Mouse (Mus musculus) myocyte (in vitro differentiated cells): Measurements from ENCODE around the gene Pawr. TPM values are rescaled to one million over a fixed set of nuclear protein-coding genes. Genes with fewer than 3 reads are reported as not detected.
A peak's percentile ranks its signal among the peaks of the same experiment; 100 is the strongest.

ENCODE experiments used
- H3K27me3 ChIP-seq: one replicate; pipeline ENCODE4 v1.6.1; 2011; ENCODE audit not compliant: control insufficient read depth, insufficient read depth, insufficient read length
- H3K36me3 ChIP-seq: one replicate; pipeline ENCODE4 v1.6.1; 2011; ENCODE audit not compliant: control insufficient read depth, insufficient read depth
- H3K4me2 ChIP-seq: one replicate; pipeline ENCODE4 v1.6.1; 2011; ENCODE audit warnings: low read depth, control low read depth
- H3K4me3 ChIP-seq: one replicate; pipeline ENCODE4 v1.5.1; 2011; ENCODE audit warnings: mild to moderate bottlenecking, control low read depth, moderate library complexity
- H3K79me2 ChIP-seq: one replicate; pipeline ENCODE4 v1.6.1; 2011; ENCODE audit not compliant: control insufficient read depth, insufficient read depth
- H3ac ChIP-seq: one replicate; pipeline ENCODE4 v1.6.1; 2011; ENCODE audit not compliant: control insufficient read depth, insufficient read length
- CEBPB ChIP-seq: IDR thresholded peaks from 2 replicates; pipeline ENCODE4 v1.6.1; 2011; ENCODE audit warnings: mild to moderate bottlenecking, moderate library complexity; ENCODE audit not compliant: poor library complexity, insufficient read depth, severe bottlenecking
- E2F4 ChIP-seq: IDR thresholded peaks from one replicate; pipeline ENCODE4 v1.6.1; 2011; ENCODE audit warnings: mild to moderate bottlenecking, control low read depth, moderate library complexity; ENCODE audit not compliant: insufficient read depth
- MAX ChIP-seq: IDR thresholded peaks from one replicate; pipeline ENCODE4 v1.6.1; 2011; ENCODE audit warnings: low read depth, mild to moderate bottlenecking, control low read depth
- MYOD1 ChIP-seq, 3 experiments: IDR thresholded peaks; one replicate each; pipeline ENCODE4 v1.6.1; 2011; ENCODE audit warnings: control low read depth in 2 of 3, low read depth in 2 of 3, mild to moderate bottlenecking in 2 of 3, moderate library complexity in 1 of 3; ENCODE audit not compliant: insufficient read length in 2 of 3, control insufficient read depth in 1 of 3
- MYOG ChIP-seq, 3 experiments: IDR thresholded peaks; one replicate each; pipeline ENCODE4 v1.6.1; 2011; ENCODE audit warnings: control low read depth in 2 of 3, low read depth in 2 of 3, mild to moderate bottlenecking in 2 of 3; ENCODE audit not compliant: insufficient read length in 2 of 3, control insufficient read depth in 1 of 3, insufficient read depth in 1 of 3
- POLR2A ChIP-seq: IDR thresholded peaks from one replicate; pipeline ENCODE4 v1.6.1; 2011; ENCODE audit warnings: low read depth, mild to moderate bottlenecking, control low read depth, moderate library complexity; ENCODE audit not compliant: insufficient read length
- POLR2AphosphoS2 ChIP-seq: IDR thresholded peaks from one replicate; pipeline ENCODE4 v1.6.1; 2011; ENCODE audit warnings: low read depth, control low read depth; ENCODE audit not compliant: insufficient read length
- REST ChIP-seq: IDR thresholded peaks from one replicate; pipeline ENCODE4 v1.6.1; 2011; ENCODE audit warnings: mild to moderate bottlenecking, control low read depth, moderate library complexity; ENCODE audit not compliant: insufficient read depth, insufficient read length
- SRF ChIP-seq: IDR thresholded peaks from one replicate; pipeline ENCODE4 v1.6.1; 2011; ENCODE audit warnings: low read depth; ENCODE audit not compliant: control insufficient read depth, insufficient read length
- TCF12 ChIP-seq: IDR thresholded peaks from one replicate; pipeline ENCODE4 v1.6.1; 2011; ENCODE audit warnings: mild to moderate bottlenecking, control low read depth; ENCODE audit not compliant: poor library complexity, insufficient read depth, severe bottlenecking
- TCF3 ChIP-seq: IDR thresholded peaks from one replicate; pipeline ENCODE4 v1.6.1; 2011; ENCODE audit warnings: low read depth, control low read depth; ENCODE audit not compliant: insufficient read length
- USF1 ChIP-seq: IDR thresholded peaks from one replicate; pipeline ENCODE4 v1.6.1; 2011; ENCODE audit warnings: low read depth, mild to moderate bottlenecking, control low read depth, moderate library complexity
- polyA plus RNA-seq: library from polyadenylated mRNA; unstranded; fragments of >200 nt; fragmentation: generic; extraction: Trizol; gene quantifications from one replicate; pipeline ENCODE4 v1.2.1, GENCODE M21; 2012; ENCODE audit warnings: missing spikeins

Pawr gene
- polyA plus RNA-seq, 1 experiment, result 2.9 TPM

DNA sequence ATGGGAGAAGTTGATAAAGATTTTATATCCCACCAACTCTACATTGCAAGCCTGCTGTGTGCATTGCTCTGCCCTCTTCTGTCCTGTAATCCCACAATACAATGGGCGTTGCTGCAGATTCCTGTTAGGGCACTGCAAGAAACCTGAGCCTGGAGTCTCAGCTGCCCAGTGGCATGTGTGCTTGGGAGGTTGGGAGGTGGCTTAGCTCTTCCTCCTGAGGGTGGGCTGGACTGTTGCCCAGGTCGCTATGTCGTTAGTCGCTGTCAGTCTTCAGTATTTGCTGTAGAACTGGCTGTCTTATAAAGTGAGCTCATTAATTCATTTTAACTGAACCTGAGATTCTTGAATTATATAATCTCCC, 58.0 kb downstream of the Pawr start:
- Histone ChIP-seq H3K27me3 (no peaks in the 10 kb centered on the region), H3K36me3 (no peaks in the 10 kb centered on the region), H3K4me3 (no peak overlapping the region), H3K4me2 (no peak overlapping the region), H3K79me2 (no peaks in the 10 kb centered on the region), H3ac (no peak overlapping the region)
- peak; percentile 12 to 79 (median 32) for TF ChIP-seq MYOG (IDR thresholded peaks at IDR 0.05; ENCODE audit: control insufficient read depth in 1 of 3, insufficient read depth in 1 of 3, insufficient read length in 2 of 3, low read depth in 2 of 3)
- TF ChIP-seq MYOD1 (IDR thresholded peaks at IDR 0.05; ENCODE audit: control insufficient read depth in 1 of 3, insufficient read length in 2 of 3, low read depth in 2 of 3), result peak in 2 of 3 experiments; percentile 42 to 44
- no peak for TF ChIP-seq E2F4

DNA sequence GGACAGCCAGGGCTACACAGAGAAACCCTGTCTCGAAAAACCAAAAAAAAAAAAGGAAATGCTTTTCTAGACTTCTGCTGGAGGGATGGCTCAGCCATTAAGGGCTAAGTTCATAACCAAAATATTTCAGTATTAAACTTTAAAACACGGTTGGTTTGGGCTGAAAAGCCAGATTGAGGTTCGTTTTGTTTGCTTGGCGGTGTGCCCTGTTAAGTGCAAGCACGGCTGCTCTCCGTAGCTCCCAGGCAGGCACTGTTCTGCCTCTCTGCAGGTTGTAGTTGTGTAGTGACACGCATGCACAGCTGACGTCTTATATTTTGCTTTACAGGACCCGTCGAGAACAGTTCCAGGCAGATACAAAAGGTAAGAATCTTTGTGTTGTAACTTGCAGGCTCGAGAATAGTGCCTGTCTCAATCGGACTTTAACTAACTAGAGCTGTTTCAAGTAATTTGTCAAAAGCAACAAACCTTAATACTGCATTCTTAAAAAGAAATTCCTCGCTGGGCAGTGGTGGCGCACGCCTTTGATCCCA, 59.5 kb downstream of the Pawr start:
- TF ChIP-seq TCF3 (no peak), TCF12 (no peak), E2F4 (no peak), POLR2AphosphoS2 (no peak), MYOG (IDR thresholded peaks at IDR 0.05; ENCODE audit: control insufficient read depth in 1 of 3, insufficient read depth in 1 of 3, insufficient read length in 2 of 3, low read depth in 2 of 3) (no peak), SRF (no peak), CEBPB (no peak), REST (no peak)
- H3K4me3 ChIP-seq, result no peak overlapping the region
- H3K79me2 ChIP-seq, result no peaks in the 10 kb centered on the region
- no peak overlapping the region for H3ac ChIP-seq
- H3K27me3 ChIP-seq, result no peaks in the 10 kb centered on the region
- no peak overlapping the region for H3K4me2 ChIP-seq
- H3K36me3 ChIP-seq, result no peaks in the 10 kb centered on the region

DNA sequence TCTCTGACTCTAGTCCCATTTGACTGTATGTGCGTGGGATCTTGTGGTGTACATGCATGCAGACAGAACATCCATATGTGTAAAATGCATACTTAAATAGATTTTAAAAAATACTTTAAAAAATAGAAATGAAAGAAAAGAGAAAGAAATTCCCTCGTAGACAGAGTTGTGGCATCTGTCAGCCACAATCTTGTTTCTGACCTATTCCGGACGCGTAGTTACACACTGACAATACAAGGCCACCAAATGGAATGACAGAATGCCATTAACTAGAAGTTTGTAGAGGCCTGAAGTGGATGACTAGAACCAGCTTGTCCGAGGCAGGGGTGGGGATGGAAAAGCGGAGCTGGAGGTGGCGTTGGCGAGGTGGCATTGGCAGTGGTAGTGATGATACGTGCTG, 60.2 kb downstream of the Pawr start:
- Histone ChIP-seq H3K4me3 (no peak overlapping the region), H3K36me3 (no peaks in the 10 kb centered on the region), H3K79me2 (no peaks in the 10 kb centered on the region), H3ac (no peak overlapping the region), H3K4me2 (no peak overlapping the region), H3K27me3 (no peaks in the 10 kb centered on the region)
- TF ChIP-seq CEBPB (no peak), E2F4 (no peak), TCF3 (no peak), SRF (no peak), REST (no peak), USF1 (no peak), POLR2A (no peak), MYOG (IDR thresholded peaks at IDR 0.05; ENCODE audit: control insufficient read depth in 1 of 3, insufficient read depth in 1 of 3, insufficient read length in 2 of 3, low read depth in 2 of 3) (no peak), MAX (no peak), MYOD1 (IDR thresholded peaks at IDR 0.05; ENCODE audit: control insufficient read depth in 1 of 3, insufficient read length in 2 of 3, low read depth in 2 of 3) (no peak), TCF12 (no peak), POLR2AphosphoS2 (no peak)

DNA sequence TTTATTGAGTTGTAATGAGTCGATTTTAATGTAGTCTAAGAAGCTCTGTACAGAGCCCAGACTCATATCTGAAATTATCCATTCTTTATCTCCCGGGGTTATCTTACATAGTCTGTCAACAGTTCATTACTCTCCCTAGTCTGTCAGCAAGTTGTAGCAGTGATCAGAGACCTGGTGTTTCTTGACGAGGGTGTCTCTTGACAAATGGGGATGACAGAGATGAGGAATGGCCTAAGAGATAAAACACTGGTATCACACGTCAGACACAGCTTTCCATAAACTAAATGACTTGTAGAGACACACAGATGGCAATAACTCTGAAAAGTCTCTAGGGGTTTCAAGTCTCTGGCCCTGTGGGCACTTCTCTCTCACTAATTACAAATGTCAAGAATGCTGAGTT, 62.4 kb downstream of the Pawr start:
- Histone ChIP-seq H3K27me3 (no peaks in the 10 kb centered on the region), H3K4me2 (no peak overlapping the region), H3K79me2 (no peaks in the 10 kb centered on the region), H3K36me3 (no peaks in the 10 kb centered on the region), H3K4me3 (no peak overlapping the region), H3ac (no peak overlapping the region)
- TF ChIP-seq MYOD1 (IDR thresholded peaks at IDR 0.05; ENCODE audit: control insufficient read depth in 1 of 3, insufficient read length in 2 of 3, low read depth in 2 of 3), result no peak

DNA sequence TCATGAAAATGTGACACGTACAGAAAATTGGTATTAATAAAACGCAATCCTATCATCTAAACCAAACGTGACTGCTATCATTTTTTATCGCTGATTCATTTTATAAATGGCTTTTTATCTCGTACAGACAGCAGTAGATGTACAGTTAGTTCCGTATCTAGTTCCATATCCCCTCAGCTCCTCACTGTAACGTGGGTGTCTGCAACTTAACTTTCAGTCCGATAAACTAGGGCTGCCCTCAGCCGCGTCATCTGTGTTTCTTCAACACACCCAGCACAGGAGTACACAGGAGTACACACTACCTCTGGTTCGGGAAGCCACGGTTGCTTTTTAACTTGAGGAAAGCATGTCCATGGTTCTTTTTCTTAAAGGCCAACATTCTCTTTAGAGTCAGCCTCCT, 63.3 kb downstream of the Pawr start:
- Histone ChIP-seq H3ac (no peak overlapping the region), H3K27me3 (no peaks in the 10 kb centered on the region), H3K4me3 (no peak overlapping the region), H3K4me2 (no peak overlapping the region), H3K36me3 (no peaks in the 10 kb centered on the region), H3K79me2 (no peaks in the 10 kb centered on the region)
- TF ChIP-seq E2F4 (no peak), REST (no peak), TCF12 (no peak), SRF (no peak), POLR2A (no peak)

DNA sequence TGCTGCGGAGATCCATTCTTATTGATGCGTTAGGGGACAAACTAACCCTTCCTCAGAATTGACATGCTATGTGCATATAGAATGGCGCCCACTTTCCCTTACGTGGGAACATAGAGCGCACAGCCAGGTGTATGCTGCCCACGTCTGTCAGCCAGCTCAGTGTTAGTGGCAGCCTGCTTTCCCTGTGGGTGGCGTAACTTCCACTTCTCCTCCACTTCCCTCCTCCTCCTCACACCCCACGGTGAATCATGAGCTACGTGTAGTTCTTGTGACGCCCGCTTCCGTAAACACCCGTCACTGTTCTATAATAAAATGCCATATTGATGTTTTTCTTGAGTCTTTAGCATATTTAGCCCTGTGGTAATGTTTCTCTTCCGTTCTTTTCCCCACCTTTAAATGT, 63.7 kb downstream of the Pawr start:
- H3K4me2 ChIP-seq, result no peak overlapping the region
- H3K27me3 ChIP-seq, result no peaks in the 10 kb centered on the region
- H3K36me3 ChIP-seq, result no peaks in the 10 kb centered on the region
- H3K4me3 ChIP-seq, result no peak overlapping the region
- no peaks in the 10 kb centered on the region for H3K79me2 ChIP-seq
- no peak for TF ChIP-seq POLR2AphosphoS2
- TF ChIP-seq POLR2A, result no peak
- TF ChIP-seq USF1, result no peak
- no peak for TF ChIP-seq E2F4
- no peak for TF ChIP-seq SRF
- no peak for TF ChIP-seq TCF3
- TF ChIP-seq MYOD1 (IDR thresholded peaks at IDR 0.05; ENCODE audit: control insufficient read depth in 1 of 3, insufficient read length in 2 of 3, low read depth in 2 of 3), result no peak
- H3ac ChIP-seq, result no peak overlapping the region
